Comparison of ENCODE assay signal across 1 mouse cellular context in genomic region chr9:98492212-98492611, GRCm38 (mm10).
TF ChIP-seq lines count a peak whose summit lies in the region.

No protein-coding gene starts in this region.

TF ChIP-seq in MEL, 35 proteins besides CTCF, POLR2A, EP300 and RAD21 (continued from another document):
- TF ChIP-seq SIN3A (IDR thresholded peaks at IDR 0.05; ENCODE audit: low read length): peak; percentile 70
- no peak for TF ChIP-seq NRF1 (IDR thresholded peaks at IDR 0.05; ENCODE audit: insufficient read depth, low read depth, low read length, poor library complexity, severe bottlenecking)
TF ChIP-seq in MEL: peak in this region for 10.
